Mouse (Mus musculus) ovary, postnatal 36 days (tissue): ENCODE measurements at regions not wholly inside any gene's neighbourhood (a gene's known extent, or its start where the extent isn't known, plus 50 kb on each side); places are given as distances from the start of the nearest gene placed in this dataset.

Experiments used
- DNase-seq: peaks from one replicate; pipeline ENCODE4 v3.0.0; 2022; ENCODE audit warnings: low spot score, mixed read lengths

DNA sequence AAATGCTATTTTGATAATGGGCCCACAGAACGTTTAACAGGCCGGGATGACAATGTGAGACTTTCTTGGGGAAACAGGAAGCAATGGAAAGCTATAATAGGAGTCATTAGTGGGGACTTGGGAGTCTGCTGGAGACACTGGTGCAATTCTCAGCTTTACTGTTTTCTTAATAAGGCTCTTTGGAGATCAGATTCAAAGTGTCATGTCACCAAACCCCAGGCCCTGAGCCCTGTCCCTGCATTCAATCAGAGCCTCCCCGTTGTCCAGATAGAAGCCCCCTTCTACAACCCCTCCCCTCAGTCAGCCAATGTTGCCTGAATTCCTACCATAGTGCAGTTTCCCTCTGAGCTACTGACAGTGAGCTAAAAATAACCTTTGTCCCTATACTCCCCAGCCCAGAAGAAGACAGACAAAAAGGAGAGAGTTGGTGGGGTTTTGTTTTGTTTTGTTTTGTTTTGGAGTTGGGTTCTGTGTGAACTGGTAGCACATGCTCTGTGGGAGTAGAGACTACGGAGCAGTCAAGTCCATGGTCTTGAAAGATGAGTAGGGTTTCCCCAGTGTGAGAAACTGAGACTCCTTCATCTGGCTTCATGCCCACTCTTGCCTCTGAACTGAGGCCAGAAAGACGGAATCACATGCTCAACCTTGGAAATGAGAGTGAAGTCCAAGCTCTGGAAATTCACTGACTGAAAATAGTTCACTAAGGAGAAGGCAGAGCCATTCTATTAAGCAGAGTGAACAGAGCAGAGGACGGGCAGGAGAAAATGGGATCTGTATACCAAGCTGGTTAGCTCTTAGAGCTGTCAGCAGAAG is 267.3 kb downstream of the Gm826 start:
- DNase-seq = peak; percentile 41

DNA sequence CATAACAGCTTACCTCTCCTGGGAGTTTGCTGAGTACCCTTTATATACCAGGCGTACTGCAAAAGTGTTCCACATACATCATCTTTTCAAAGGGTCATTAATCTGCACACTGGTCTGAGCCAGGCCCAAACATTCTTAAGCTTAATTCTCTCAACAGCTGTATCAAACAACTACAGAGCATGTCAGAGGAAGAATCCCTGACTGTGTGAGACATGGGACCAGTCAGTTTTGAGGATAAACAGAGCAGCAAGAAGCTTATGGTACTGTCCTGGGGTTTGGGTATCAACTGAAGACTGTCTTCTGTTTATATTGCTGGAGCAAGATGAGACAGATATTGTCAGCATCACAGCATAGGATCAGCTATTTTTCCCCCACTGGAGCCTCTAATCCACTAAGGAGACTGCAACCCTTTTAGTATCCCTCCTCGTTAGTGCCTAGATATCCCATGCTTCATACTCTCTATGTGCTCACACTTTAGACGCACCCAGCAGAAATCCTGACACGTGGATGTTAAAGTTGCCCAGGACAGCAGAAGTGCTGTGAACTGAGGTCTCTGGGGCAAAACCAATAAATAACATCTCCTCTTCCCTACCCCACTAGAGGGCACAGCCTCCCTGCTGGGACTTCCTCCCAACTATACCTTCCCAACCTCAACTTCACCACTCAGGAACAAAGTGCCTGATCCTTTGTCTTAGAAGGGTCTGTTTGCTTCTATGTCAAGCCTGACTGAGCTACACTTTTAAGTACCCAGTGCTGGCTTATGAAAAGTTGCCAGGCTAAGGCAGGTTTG is 271.6 kb downstream of the Gm826 start:
- no peak for DNase-seq

GRCm38 (mm10) chr2:160060091-160060490 is 273.9 kb downstream of the Gm826 start:
- DNase-seq = no peak

- DNase-seq = no peak
Measured at GRCm38 (mm10) chr2:160057211-160057610, 276.8 kb downstream of the Gm826 start.

DNA sequence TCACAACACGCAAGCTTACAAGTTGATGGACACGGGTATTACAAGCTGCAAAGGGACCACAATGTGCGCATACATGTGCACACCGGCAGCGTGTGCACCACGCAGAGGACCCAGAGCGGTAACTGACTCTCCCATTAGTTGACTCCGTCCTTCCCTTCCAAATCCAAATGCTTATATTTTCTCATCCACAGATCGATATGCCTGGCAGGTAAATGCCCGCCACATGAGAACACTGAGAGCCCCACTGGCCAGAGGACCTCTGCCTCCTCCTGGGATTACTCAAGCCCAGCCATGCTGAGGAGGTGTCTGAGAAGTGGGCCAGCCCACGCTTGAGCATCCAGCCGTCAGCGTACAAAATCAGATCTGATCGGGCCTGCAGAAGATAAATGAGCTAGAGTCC is 279.6 kb downstream of the Gm826 start:
- DNase-seq = no peak

DNA sequence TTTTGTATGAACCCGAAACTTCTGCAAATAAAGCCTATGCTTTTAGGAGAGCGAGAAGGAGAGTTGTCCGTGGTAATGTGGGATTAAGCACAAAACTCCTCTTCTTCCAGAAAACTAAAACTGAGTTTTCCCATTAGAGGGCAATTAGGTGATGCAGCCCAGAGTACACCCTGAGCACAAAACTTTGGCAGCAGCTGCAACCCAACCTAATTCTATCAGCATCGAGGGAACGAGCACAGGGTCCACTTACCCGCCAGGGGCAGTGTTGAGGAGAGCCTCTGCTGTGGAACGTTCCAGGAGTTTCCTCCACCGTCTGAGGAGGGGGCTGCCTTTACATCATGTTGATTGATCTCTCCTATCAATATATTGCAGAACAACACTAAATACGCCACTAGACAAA is 285.7 kb downstream of the Gm826 start:
- DNase-seq = no peak

- no peak for DNase-seq
Measured at GRCm38 (mm10) chr2:160046881-160047543, 286.9 kb downstream of the Gm826 start.

- DNase-seq = no peak
Measured at GRCm38 (mm10) chr2:160044591-160044990, 289.4 kb downstream of the Gm826 start.

- no peak for DNase-seq
Measured at GRCm38 (mm10) chr2:160044184-160044583, 289.8 kb downstream of the Gm826 start.

DNA sequence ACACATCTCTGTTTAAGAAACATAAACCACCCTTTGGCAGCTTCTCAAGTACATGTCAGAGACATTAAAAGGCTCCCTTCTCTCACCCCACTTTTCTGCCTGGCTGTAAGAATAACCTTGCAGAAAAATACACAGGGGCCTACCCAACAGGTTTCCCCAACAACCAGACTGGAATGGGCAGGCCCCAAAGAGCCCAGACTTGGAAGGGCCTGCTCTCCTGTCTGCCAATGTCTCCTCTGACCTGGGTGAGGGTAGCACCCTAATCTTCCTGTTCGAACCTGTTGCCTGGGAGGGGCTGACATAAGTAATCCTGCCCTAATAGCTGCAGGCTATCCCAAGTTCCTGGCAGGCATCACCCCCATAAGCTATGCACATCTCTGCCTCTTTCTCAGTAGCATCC is 304.5 kb downstream of the Gm826 start:
- DNase-seq = no peak

DNA sequence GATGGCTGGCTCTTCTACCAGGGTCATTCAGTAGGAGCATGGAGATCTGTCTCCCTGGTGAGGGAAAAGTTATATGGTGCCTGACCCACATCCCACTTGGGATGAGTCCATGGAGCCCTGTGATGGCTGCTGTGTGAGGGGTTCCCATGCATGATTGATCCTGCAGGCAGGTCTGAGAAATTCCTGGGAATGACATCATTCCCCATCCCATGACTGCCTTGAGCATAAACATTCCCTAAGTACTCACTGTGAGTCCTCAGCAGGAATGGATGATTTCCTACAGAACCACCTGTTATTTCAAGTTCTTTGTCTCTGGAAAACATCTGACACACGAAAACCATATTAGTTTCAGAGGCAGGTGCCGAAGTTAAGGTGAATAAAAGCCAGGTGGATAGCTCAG is 305.5 kb downstream of the Gm826 start:
- DNase-seq = no peak

DNA sequence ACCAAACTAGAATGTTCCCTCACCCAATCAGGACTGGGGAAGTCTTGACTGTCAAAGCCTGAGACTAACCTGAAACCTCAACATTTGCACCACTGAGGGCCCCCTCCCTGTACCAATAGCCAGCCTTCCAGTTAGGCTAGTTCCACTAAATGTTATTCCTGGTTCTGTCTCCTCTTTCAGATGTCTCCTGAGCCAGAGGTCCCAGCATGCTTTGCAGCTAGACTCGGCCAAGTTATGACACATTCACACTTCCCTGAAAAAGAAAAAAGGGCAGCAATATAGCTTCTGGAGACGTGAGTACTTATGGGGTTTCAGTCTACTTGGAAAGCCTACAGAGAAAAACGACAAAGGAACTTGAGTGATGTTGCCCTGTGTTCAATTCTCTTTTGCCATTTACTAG is 308.1 kb downstream of the Gm826 start:
- no peak for DNase-seq

DNA sequence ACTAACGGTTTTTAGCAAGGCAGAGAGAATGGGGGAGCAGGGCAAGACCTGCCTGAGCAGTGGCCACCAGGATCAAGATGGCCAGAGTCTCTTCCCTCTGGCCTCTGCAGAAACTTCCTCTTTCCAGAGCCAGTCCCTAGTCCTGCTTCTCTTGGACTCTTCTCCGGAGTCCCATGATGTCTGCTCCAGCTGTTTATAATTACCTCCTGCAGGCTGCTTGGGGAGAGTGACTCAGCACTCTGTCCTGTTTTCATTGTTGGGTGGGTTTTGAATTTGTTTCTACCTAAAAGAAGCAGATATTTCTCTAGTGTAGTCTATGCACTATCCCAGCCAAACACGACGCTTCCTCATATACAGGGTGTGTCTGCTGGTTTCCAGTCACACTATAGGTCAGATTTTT is 312.4 kb downstream of the Gm826 start:
- DNase-seq = no peak

DNA sequence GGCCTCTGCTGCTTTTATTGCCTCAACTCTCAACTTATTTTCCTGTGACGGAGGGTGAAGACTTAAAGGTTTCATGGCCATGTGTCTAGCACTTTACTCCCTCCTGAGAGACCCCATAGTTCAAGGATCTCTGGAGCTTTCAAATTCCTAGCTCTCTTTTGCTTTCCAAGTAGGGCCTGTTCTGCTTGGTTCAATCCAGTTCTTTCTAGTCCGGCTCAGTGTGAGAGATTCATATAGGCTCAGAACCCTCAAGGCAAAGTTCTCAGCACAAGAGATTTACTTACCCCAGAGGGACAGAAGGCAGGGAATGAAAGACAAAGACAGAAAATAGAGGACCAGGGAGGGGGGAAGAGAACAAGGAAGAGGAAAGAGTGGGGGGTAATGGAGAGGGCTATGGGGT is 313.1 kb downstream of the Gm826 start:
- DNase-seq = no peak

DNA sequence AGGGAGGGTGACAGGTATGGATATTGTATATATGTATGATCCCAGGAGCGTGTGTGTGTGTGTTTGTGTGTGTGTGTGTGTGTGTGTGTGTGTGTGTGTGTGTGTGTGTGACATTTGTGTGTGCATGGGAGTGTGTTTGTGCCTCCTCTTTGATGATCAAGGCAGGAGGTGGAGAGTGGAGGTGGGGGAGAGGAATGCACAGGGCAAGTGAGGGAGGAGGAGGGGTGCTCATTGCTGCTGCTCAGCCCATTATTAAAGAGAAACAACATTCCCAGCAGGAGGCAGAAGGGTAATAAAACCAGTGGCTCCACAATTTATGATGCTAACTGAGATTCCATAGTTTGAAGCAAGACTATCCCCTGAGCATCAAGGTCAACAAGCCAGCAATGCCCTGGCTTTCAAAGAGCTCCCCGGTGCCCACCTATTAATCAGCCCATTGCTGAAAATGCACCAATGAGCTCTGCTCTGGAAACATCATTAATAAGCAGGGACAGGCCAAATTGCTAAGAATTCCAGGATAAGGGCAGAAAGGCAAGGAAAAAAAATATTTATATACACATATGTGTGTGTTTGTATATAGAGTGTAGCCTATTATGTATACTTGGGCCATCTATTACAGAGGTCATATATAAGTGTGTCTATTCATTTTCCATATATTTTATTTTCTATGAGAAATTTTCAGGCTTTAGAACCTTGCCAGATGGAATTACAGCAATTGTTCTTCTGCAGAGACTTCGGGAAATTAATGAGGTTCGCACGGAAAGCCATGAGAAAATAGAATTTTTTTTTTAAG is 316.7 kb downstream of the Gm826 start:
- DNase-seq = no peak

GRCm38 (mm10) chr2:160011421-160011820 is 322.5 kb downstream of the Gm826 start:
- no peak for DNase-seq

DNA sequence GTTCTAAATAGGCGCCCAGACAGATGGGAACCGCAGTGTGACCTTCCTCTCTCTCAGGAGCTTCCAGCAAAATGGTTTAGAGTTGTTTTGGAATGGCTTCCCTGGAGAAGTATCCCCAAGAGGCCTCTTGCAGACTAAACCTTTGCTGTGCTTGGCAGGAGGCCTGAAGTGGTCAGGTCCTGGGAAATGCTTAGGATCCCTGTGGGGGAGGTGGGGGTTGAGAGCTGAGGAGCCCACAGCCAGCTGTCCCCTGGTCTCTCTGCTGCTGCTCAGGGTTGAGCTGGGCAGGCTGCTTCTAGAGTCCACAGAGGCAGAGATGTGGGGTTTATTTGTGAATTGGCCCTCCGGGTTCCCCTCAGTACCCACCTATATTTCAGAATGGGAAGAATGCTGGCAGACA is 331.3 kb downstream of the Gm826 start:
- DNase-seq = peak; percentile 23

GRCm38 (mm10) chr2:160000449-160000848 is 333.5 kb downstream of the Gm826 start:
- no peak for DNase-seq

DNA sequence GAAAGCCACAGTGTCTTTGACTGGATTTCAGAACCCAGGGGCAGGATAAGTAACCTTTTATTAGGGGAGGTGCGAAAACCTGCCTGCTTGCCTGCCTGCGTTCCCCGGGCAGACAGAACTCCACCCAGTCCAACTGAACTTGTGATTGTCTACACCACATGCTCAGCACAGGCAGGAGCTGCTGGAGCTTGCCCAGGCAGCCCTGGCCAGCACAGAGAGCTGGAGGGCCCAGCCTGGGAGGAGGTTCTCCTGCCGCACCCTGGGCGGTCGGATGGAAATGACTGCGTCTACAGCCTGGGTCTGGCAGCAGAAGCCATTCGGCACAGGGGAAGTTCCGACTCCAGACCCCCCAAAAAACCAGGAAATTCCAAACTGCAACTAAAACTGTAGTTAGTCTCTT is 336.6 kb downstream of the Gm826 start:
- DNase-seq = no peak

- no peak for DNase-seq
Measured at GRCm38 (mm10) chr2:159994490-159994889, 339.5 kb downstream of the Gm826 start.

DNA sequence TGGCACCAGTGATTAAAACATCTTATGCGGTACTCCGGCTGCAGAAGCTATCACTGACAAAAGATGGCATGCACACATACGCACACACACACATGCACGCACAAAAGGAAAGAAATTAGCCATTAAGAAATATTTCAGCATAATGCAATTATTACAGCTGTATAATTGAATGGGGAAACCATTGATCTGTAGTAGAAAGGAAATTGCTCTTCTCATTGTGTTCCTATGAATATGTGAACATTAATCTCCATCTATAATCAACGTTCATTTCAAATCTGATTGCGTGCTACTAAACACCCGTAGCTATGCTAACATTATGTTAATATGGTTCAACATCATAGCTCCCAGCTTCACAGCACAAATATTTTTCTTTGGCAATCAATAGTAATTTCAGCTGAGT is 347.2 kb downstream of the Gm826 start:
- DNase-seq = no peak

GRCm38 (mm10) chr2:159981694-159982093 is 352.3 kb downstream of the Gm826 start:
- DNase-seq = no peak
